Mouse (Mus musculus) lung, adult 2 months (tissue): ENCODE measurements around the gene Cpa4. TPM values are rescaled to one million over a fixed set of nuclear protein-coding genes. Genes with fewer than 3 reads are reported as not detected.

Source experiments
- DNase-seq: peaks from one replicate; pipeline ENCODE4 v3.0.0; 2022
- H3K4me1 ChIP-seq: fragments of 200-500 bp; 2 replicates; pipeline ENCODE4 v1.6.1; 2011; ENCODE audit warnings: low read length; ENCODE audit not compliant: control insufficient read depth, insufficient read depth
- H3K4me3 ChIP-seq: fragments of 200-500 bp; replicated peaks from 2 replicates; pipeline ENCODE3; 2011; ENCODE audit warnings: low read depth, mild to moderate bottlenecking, control low read depth, low read length; ENCODE audit errors: extremely low read depth
- CTCF ChIP-seq: fragments of 200-500 bp; IDR thresholded peaks from 2 replicates; pipeline ENCODE4 v1.5.1; 2011; ENCODE audit warnings: mild to moderate bottlenecking, low read length, control low read depth; ENCODE audit not compliant: insufficient read depth
- POLR2A ChIP-seq: fragments of 200-500 bp; IDR thresholded peaks from 2 replicates; pipeline ENCODE4 v1.6.1; 2011; ENCODE audit warnings: low read depth, mild to moderate bottlenecking, control low read depth, low read length, borderline replicate concordance; ENCODE audit errors: extremely low read depth
- WGBS: fragments of 180-500 bp; shearing (Covaris S2); methylation state at CpG from one replicate; pipeline ENCODE4 v1.1.7; 2018; 5-methylcytosine and 5-hydroxymethylcytosine counted together
- polyA plus RNA-seq: library from polyadenylated mRNA; depleted of rRNA; stranded (reverse); fragments of >200 nt; gene quantifications from 2 replicates; pipeline ENCODE4 v1.2.3, GENCODE M21; 2012

Gene Cpa4
- polyA plus RNA-seq, 1 experiment = 4.6 TPM

GRCm38 (mm10) chr6:30542277-30542676 lies 25.9 kb upstream of the Cpa4 start:
- 85% methylated on average over 6 of the region's 6 CpGs for WGBS

GRCm38 (mm10) chr6:30543077-30543476 lies 25.1 kb upstream of the Cpa4 start:
- WGBS = 69% methylated on average over 12 of the region's 12 CpGs
- Histone ChIP-seq H3K4me1 (peaks cover 5% of the 10 kb centered on the region; the same call in 1 of the 2 replicates), H3K4me3 (no peak overlapping the region)
- no peak for DNase-seq
- no peak for TF ChIP-seq POLR2A
- no peak for TF ChIP-seq CTCF

More at GRCm38 (mm10) chr6:30542277-30542676, 25.9 kb upstream of the Cpa4 start:
- no peak for DNase-seq
- H3K4me1 ChIP-seq = peaks cover 5% of the 10 kb centered on the region; the same call in 1 of the 2 replicates
- TF ChIP-seq POLR2A (no peak), CTCF (no peak)
- H3K4me3 ChIP-seq = no peak overlapping the region

GRCm38 (mm10) chr6:30543851-30544250 lies 24.3 kb upstream of the Cpa4 start:
- peaks cover 5% of the 10 kb centered on the region; the same call in 1 of the 2 replicates for H3K4me1 ChIP-seq
- TF ChIP-seq POLR2A (no peak), CTCF (no peak)
- no peak for DNase-seq

GRCm38 (mm10) chr6:30545689-30546088 lies 22.5 kb upstream of the Cpa4 start:
- Histone ChIP-seq H3K4me1 (peaks cover 5% of the 10 kb centered on the region; the same call in 1 of the 2 replicates), H3K4me3 (no peak overlapping the region)
- TF ChIP-seq POLR2A (no peak), CTCF (no peak)
- no peak for DNase-seq
- WGBS = 85% methylated on average over 7 of the region's 7 CpGs

More at GRCm38 (mm10) chr6:30543851-30544250, 24.3 kb upstream of the Cpa4 start:
- no peak overlapping the region for H3K4me3 ChIP-seq
- WGBS = 42% methylated on average over 8 of the region's 8 CpGs

GRCm38 (mm10) chr6:30546571-30547273 lies 21.4 kb upstream of the Cpa4 start:
- 29% methylated on average over 17 of the region's 17 CpGs for WGBS
- DNase-seq = no peak
- H3K4me1 ChIP-seq = peaks cover 5% of the 10 kb centered on the region; the same call in 1 of the 2 replicates
- H3K4me3 ChIP-seq = peak overlapping the region; percentile 51
- TF ChIP-seq POLR2A = no peak
- no peak for TF ChIP-seq CTCF

GRCm38 (mm10) chr6:30547274-30547645 lies 20.9 kb upstream of the Cpa4 start:
- Histone ChIP-seq H3K4me1 (peaks cover 5% of the 10 kb centered on the region; the same call in 1 of the 2 replicates), H3K4me3 (peak overlapping the region; percentile 51)
- no peak for DNase-seq
- 3% methylated on average over 17 of the region's 17 CpGs for WGBS
- TF ChIP-seq CTCF = no peak
- no peak for TF ChIP-seq POLR2A

- TF ChIP-seq POLR2A (no peak), CTCF (no peak)
- Histone ChIP-seq H3K4me1 (peaks cover 5% of the 10 kb centered on the region; the same call in 1 of the 2 replicates), H3K4me3 (no peak overlapping the region)
- 50% methylated on average over 9 of the region's 9 CpGs for WGBS
- no peak for DNase-seq
These were observed 20.4 kb upstream of the Cpa4 start for GRCm38 (mm10) chr6:30547656-30548306.

GRCm38 (mm10) chr6:30549231-30549761 lies 18.9 kb upstream of the Cpa4 start:
- Histone ChIP-seq H3K4me1 (peaks cover 5% of the 10 kb centered on the region; the same call in 1 of the 2 replicates), H3K4me3 (no peak overlapping the region)
- TF ChIP-seq POLR2A (no peak), CTCF (no peak)
- WGBS = 40% methylated on average over 15 of the region's 15 CpGs
- no peak for DNase-seq

- DNase-seq = no peak
- Histone ChIP-seq H3K4me3 (no peak overlapping the region), H3K4me1 (peaks cover 5% of the 10 kb centered on the region; the same call in 1 of the 2 replicates)
- TF ChIP-seq CTCF (no peak), POLR2A (no peak)
- 77% methylated on average over 7 of the region's 7 CpGs for WGBS
These were observed 17.5 kb upstream of the Cpa4 start for GRCm38 (mm10) chr6:30550496-30551192.
